Mouse (Mus musculus): ENCODE data around the gene Tada1.

Gene Tada1

GRCm38 (mm10) chr1:166384614-166385013 lies 5.7 kb downstream of the Tada1 start:
- no peak for DNase-seq (ENCODE audit: low read depth)

- DNase-seq (ENCODE audit: low read depth): no peak
These were observed 6.5 kb downstream of the Tada1 start for GRCm38 (mm10) chr1:166385431-166385830.

- no peak for DNase-seq (ENCODE audit: low read depth)
These were observed 9.6 kb downstream of the Tada1 start for GRCm38 (mm10) chr1:166388511-166388910.

GRCm38 (mm10) chr1:166389406-166390125 lies 10.7 kb downstream of the Tada1 start:
- DNase-seq (ENCODE audit: low read depth): no peak

- no peak for DNase-seq (ENCODE audit: low read depth)
These were observed 12.8 kb downstream of the Tada1 start for GRCm38 (mm10) chr1:166391671-166392070.

- no peak for DNase-seq (ENCODE audit: low read depth)
These were observed 15.9 kb downstream of the Tada1 start for GRCm38 (mm10) chr1:166394770-166395169.

- DNase-seq (ENCODE audit: low read depth): no peak
These were observed 16.8 kb downstream of the Tada1 start for GRCm38 (mm10) chr1:166395661-166396060.

- DNase-seq (ENCODE audit: low read depth): no peak
These were observed 17.5 kb downstream of the Tada1 start for GRCm38 (mm10) chr1:166396381-166396780.

GRCm38 (mm10) chr1:166401455-166401854 lies 22.6 kb downstream of the Tada1 start:
- no peak for DNase-seq (ENCODE audit: low read depth)

GRCm38 (mm10) chr1:166402003-166402402 lies 23.1 kb downstream of the Tada1 start:
- no peak for DNase-seq (ENCODE audit: low read depth)

- no peak for DNase-seq (ENCODE audit: low read depth)
These were observed 24.9 kb downstream of the Tada1 start for GRCm38 (mm10) chr1:166403846-166404245.

- no peak for DNase-seq (ENCODE audit: low read depth)
These were observed 30.3 kb downstream of the Tada1 start for GRCm38 (mm10) chr1:166409177-166409700.

- peak; percentile 57 for DNase-seq (ENCODE audit: low read depth)
These were observed 30.9 kb downstream of the Tada1 start, which contains the start of gene Pogk for GRCm38 (mm10) chr1:166409701-166410220. Pogk (minus strand) TSS chr1:166409863.

GRCm38 (mm10) chr1:166411541-166411940 lies 32.6 kb downstream of the Tada1 start:
- no peak for DNase-seq (ENCODE audit: low read depth)

GRCm38 (mm10) chr1:166412266-166412665 lies 33.4 kb downstream of the Tada1 start:
- DNase-seq (ENCODE audit: low read depth): no peak

- DNase-seq (ENCODE audit: low read depth): no peak
These were observed 50.2 kb downstream of the Tada1 start for GRCm38 (mm10) chr1:166429053-166429452.

- DNase-seq (ENCODE audit: low read depth): no peak
These were observed 51.0 kb downstream of the Tada1 start for GRCm38 (mm10) chr1:166429809-166430431.

GRCm38 (mm10) chr1:166439426-166439825 lies 60.5 kb downstream of the Tada1 start:
- DNase-seq (ENCODE audit: low read depth): no peak

- DNase-seq (ENCODE audit: low read depth): no peak
These were observed 63.1 kb downstream of the Tada1 start for GRCm38 (mm10) chr1:166441992-166442391.

Measured in c-Kit-positive CD71-positive TER-119-negative erythroid progenitor cells, embryonic 14.5 days (primary cell).